In genomic region chr19:3681310-3681934, GRCm38 (mm10) we compare ENCODE assay signal across 7 mouse cellular contexts. TPM values are rescaled to one million over a fixed set of nuclear protein-coding genes. Genes with fewer than 3 reads are reported as not detected.
DNase-seq lines count a peak whose midpoint lies in the region; ATAC-seq lines count a peak whose summit lies in the region.

No protein-coding gene starts in this region.

- H3K27ac ChIP-seq in forebrain, embryonic 12.5 days = peak overlapping the region; percentile 50; the same call in 1 of the 2 replicates

- H3K27me3 ChIP-seq in forebrain, embryonic 12.5 days = no peaks in the 10 kb centered on the region

- no peak overlapping the region for H3K4me3 ChIP-seq in forebrain, embryonic 12.5 days (replicated peaks)

- no peak overlapping the region for H3K9ac ChIP-seq in forebrain, embryonic 12.5 days

- intact Hi-C loops in heart, postnatal 10 days (cut with DNase I) = no loop called here

- no peak for ATAC-seq in forebrain, embryonic 12.5 days (ENCODE audit: low FRiP score)
- peak; percentile 55; the same call in 1 of the 2 replicates for ATAC-seq in megakaryocyte progenitor cell, adult 5-6 weeks (replicated peaks; ENCODE audit: poor library complexity)

- WGBS in forebrain, embryonic 12.5 days = 59% methylated on average over 13 of the region's 13 CpGs

- no peaks in the 10 kb centered on the region for H3K9me3 ChIP-seq in forebrain, embryonic 12.5 days

- H3K4me1 ChIP-seq in forebrain, embryonic 12.5 days = peaks cover 33% of the 10 kb centered on the region

- H3K4me2 ChIP-seq in forebrain, embryonic 12.5 days = no peak overlapping the region

- no peaks in the 10 kb centered on the region for H3K36me3 ChIP-seq in forebrain, embryonic 12.5 days (replicated peaks)

- DNase-seq in A20 (ENCODE audit: low read depth, low spot score) (peak; percentile 53), adipocyte (ENCODE audit: low spot score) (peak; percentile 94)
- peak; percentile 91 to 93 for DNase-seq in heart, postnatal 10 days
- DNase-seq in kidney, postnatal 36 days = peak; percentile 90 to 92
- DNase-seq in thymus, postnatal 25 days = no peak

RNA-seq across cellular contexts. Expression of gene Lrp5, which starts 4.9 kb away (rescaled TPM):
- polyA plus RNA-seq in forebrain, embryonic 12.5 days (2016; fragmentation: Nextera tagmentation; extraction: Ambion mirVana) = 2.9 and 3.2 TPM in 2 replicates
- 10 to 100 TPM; 50.6 to 51.0 TPM for total RNA-seq in heart, postnatal 10 days (2021)
- 20.3 and 22.4 TPM in 2 replicates for total RNA-seq in megakaryocyte progenitor cell, adult 5-6 weeks (2015)
- total RNA-seq in megakaryocyte progenitor cell, adult 5-6 weeks (2017) = 17.3 and 20.4 TPM in 2 replicates

RNA-seq across cellular contexts. Expression of gene 1810055G02Rik, which starts 26.7 kb away (rescaled TPM):
- 35.1 and 40.2 TPM in 2 replicates for polyA plus RNA-seq in forebrain, embryonic 12.5 days (2016; fragmentation: Nextera tagmentation; extraction: Ambion mirVana)
- 10 to 100 TPM; 12.0 to 14.2 TPM for total RNA-seq in heart, postnatal 10 days (2021)
- 12.5 and 12.8 TPM in 2 replicates for total RNA-seq in megakaryocyte progenitor cell, adult 5-6 weeks (2015)
- total RNA-seq in megakaryocyte progenitor cell, adult 5-6 weeks (2017) = 6.0 and 7.1 TPM in 2 replicates
